Mouse (Mus musculus) neural tube, embryonic 13.5 days (tissue): ENCODE results near the gene Thap7. TPM values are rescaled to one million over a fixed set of nuclear protein-coding genes. Genes with fewer than 3 reads are reported as not detected.

Source experiments
- polyA plus RNA-seq: library from polyadenylated mRNA; unstranded; fragments of >200 nt; fragmentation: Nextera tagmentation; extraction: Ambion mirVana; gene quantifications from 2 replicates; pipeline ENCODE4 v1.2.1, GENCODE M21; 2015

The Thap7 gene
- polyA plus RNA-seq, 1 experiment from 2014 or later, result 69.9 TPM

Other genes starting within 250 kb of the Thap7 start
- 0.76 and 0.88 TPM in 2 replicates for gene Serpind1, start 199.8 kb downstream of the Thap7 start, polyA plus RNA-seq
- 22.3 and 22.5 TPM in 2 replicates for gene Snap29, start 125.2 kb downstream of the Thap7 start, polyA plus RNA-seq
- 56.1 and 61.4 TPM in 2 replicates for gene Pi4ka, start 124.8 kb downstream of the Thap7 start, polyA plus RNA-seq
- 84.5 and 88.0 TPM in 2 replicates for gene Crkl, start 79.1 kb downstream of the Thap7 start, polyA plus RNA-seq
- 2.4 and 2.6 TPM in 2 replicates for gene Aifm3, start 41.5 kb downstream of the Thap7 start, polyA plus RNA-seq
- 108 and 134 TPM in 2 replicates for gene Lztr1, start 22.4 kb downstream of the Thap7 start, polyA plus RNA-seq
- 0.35 and 0.56 TPM in 2 replicates for gene Lrrc74b, start 30.1 kb upstream of the Thap7 start, polyA plus RNA-seq
- 1.2 and 1.6 TPM in 2 replicates for gene P2rx6, start 30.7 kb upstream of the Thap7 start, polyA plus RNA-seq
- gene Slc7a4, start 52.1 kb upstream of the Thap7 start, polyA plus RNA-seq, result 16.4 and 20.1 TPM in 2 replicates
- 23.3 and 23.4 TPM in 2 replicates for gene Smpd4, start 88.2 kb upstream of the Thap7 start, polyA plus RNA-seq
- gene Ccdc74a, start 115.3 kb upstream of the Thap7 start, polyA plus RNA-seq, result 8.2 and 10.0 TPM in 2 replicates
- gene Med15, start 201.8 kb upstream of the Thap7 start, polyA plus RNA-seq, result 46.6 and 56.0 TPM in 2 replicates
- 76.2 and 77.1 TPM in 2 replicates for gene Klhl22, start 228.5 kb upstream of the Thap7 start, polyA plus RNA-seq